ENCODE assay signal across 10 mouse cellular contexts in genomic region chr1:73912466-73912865, GRCm38 (mm10).
DNase-seq lines count a peak whose midpoint lies in the region; ATAC-seq and TF ChIP-seq lines count a peak whose summit lies in the region.
"Had no signal": no experiment of that assay in that cellular context is flagged by ENCODE, and none has a peak within 500 bp of the region (broad histone marks: within the 10 kb centered on the region; RNA-seq: fewer than 3 reads in every experiment).

No protein-coding gene starts in this region.

- no peak for TF ChIP-seq POLR2A in kidney, adult 2 months (IDR thresholded peaks at IDR 0.05; ENCODE audit: low read depth, low read length)

- H3K27ac ChIP-seq in kidney, adult 2 months (ENCODE audit: insufficient read depth, low read depth, low read length), result no peak overlapping the region
- H3K27ac ChIP-seq: left cerebral cortex, adult 2 months had no signal

- TF ChIP-seq CTCF in kidney, adult 2 months (conservative IDR thresholded peaks at IDR 0.05; ENCODE audit: insufficient read depth, insufficient read length, low read depth, low read length), result no peak

- WGBS in kidney, adult 2 months, result 83% methylated on average over 10 of the region's 10 CpGs

- peak; percentile 42; the same call in 1 of the 2 replicates for ATAC-seq in cerebellum, adult (ENCODE audit: insufficient number of reproducible peaks, low FRiP score, low TSS enrichment)
- no peak for ATAC-seq in megakaryocyte, adult 5-6 weeks (ENCODE audit: poor library complexity, severe bottlenecking)
- ATAC-seq: forebrain, postnatal 0 days had no signal

- H3K4me3 ChIP-seq in kidney, adult 2 months (ENCODE audit: insufficient read depth, low read depth, low read length), result no peak overlapping the region
- H3K4me3 ChIP-seq: left cerebral cortex, adult 2 months had no signal

- DNase-seq in cerebellum, adult 11 months, result no peak
- peak; percentile 17 for DNase-seq in kidney, adult 2 months
- no peak for DNase-seq in kidney, postnatal 14 days
- peak; percentile 8 for DNase-seq in right cerebral cortex, postnatal 14 days
- DNase-seq in right cerebral cortex, postnatal 4 days, result no peak
- peak; percentile 68 to 74 for DNase-seq in cerebellum, postnatal 14 days
- DNase-seq: forebrain, postnatal 0 days had no signal

- H3K36me3 ChIP-seq in kidney, adult 2 months (ENCODE audit: control insufficient read depth, insufficient read depth, low read length), result peaks cover 22% of the 10 kb centered on the region

- H3K27me3 ChIP-seq in kidney, adult 2 months (replicated peaks; ENCODE audit: control insufficient read depth, insufficient read depth, low read length), result no peaks in the 10 kb centered on the region

- no peaks in the 10 kb centered on the region for H3K4me1 ChIP-seq in kidney, adult 2 months (ENCODE audit: control insufficient read depth, insufficient read depth, low read length)

Comparison
In these comparisons a context has a peak if more than half of its experiments do, and no peak if none do; other contexts are left out.
1. DNase-seq: peak in kidney, adult 2 months (single experiment), right cerebral cortex, postnatal 14 days (single experiment) and cerebellum, postnatal 14 days (2 of 2); none in cerebellum, adult 11 months (single experiment), kidney, postnatal 14 days (single experiment) and right cerebral cortex, postnatal 4 days (single experiment).